Mouse (Mus musculus): ENCODE measurements around the gene Mosmo. TPM values are rescaled to one million over a fixed set of nuclear protein-coding genes. Genes with fewer than 3 reads are reported as not detected.
A peak's percentile ranks its signal among the peaks of the same experiment; 100 is the strongest.
"Not testable (repeated sequence)": the region's sequence is repeated elsewhere in the genome, so short reads cannot be mapped to it uniquely, and the experiment has no call there.

The Mosmo gene
- polyA plus RNA-seq, 1 experiment = 37.5 TPM

DNA sequence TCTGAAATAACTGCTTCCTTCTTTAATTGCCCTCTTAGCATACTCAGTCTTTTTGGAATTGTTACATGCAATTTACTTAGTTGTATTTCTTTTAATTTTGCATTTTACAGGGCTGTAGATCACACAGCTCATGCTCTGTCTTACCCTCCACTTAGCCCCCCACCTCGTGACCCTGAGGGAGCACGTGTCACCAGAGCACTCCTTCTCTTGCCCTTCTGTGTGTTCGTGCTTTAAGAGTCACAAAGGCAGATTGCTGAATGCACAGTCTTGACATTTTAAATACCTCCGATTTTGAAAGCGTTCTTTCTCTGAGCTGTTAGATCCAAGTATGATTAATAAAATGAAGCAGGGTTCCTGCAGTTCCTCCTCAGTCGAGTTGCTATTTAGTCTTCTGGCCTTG is 17.8 kb downstream of the Mosmo start:
- no peak for TF ChIP-seq CTCF (IDR thresholded peaks at IDR 0.05; ENCODE audit: borderline replicate concordance, insufficient read depth, low read length)
- TF ChIP-seq POLR2A (IDR thresholded peaks at IDR 0.05; ENCODE audit: low read depth, low read length) = no peak
- no peak overlapping the region for H3K4me3 ChIP-seq (ENCODE audit: insufficient read depth, low read length)
- no peak overlapping the region for H3K27ac ChIP-seq (ENCODE audit: insufficient read depth, low read length)
- H3K4me1 ChIP-seq (ENCODE audit: control insufficient read depth, insufficient read depth, low read length) = no peaks in the 10 kb centered on the region; the same call in 1 of the 2 replicates

DNA sequence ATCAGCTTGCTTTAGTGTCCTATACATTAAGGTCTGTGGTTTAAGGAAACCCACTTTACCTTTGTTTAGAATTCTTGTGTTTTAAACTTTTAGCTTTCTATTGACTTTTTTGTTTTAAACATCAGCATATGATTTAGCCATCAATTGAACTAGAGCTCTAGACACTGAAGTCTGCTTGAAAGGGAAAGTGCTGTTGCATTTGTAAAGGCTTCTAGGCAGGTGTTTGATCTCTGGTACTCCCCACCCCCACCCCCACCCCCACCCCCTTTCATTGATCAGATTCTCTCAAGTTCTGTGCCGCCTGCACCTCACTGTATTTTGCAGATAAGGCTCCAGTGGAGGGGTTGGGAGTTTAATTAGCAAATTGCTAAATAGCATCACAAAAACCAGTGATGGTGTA is 18.2 kb downstream of the Mosmo start:
- H3K27ac ChIP-seq (ENCODE audit: insufficient read depth, low read length) = no peak overlapping the region

DNA sequence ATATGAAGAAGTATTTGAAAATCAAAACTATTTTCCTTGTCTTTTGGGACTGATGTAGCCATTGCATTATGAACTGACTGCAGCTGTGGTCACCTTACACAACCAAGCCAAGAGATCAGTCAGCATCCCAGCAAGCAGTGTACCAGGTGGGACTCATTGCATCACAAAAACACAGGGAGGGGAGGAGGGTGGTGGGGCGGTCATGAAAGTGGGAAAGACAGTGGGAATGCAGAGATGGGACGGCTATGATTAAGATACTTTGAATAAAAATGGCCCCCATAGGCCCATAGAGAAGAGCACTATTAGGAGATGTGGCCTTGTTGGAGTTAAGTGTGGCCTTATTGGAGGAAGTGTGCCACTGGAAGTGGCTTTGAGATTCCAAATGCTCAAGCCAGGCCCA is 18.9 kb downstream of the Mosmo start:
- Histone ChIP-seq H3K4me3 (ENCODE audit: insufficient read depth, low read length) (no peak overlapping the region), H3K4me1 (ENCODE audit: control insufficient read depth, insufficient read depth, low read length) (no peaks in the 10 kb centered on the region; the same call in 1 of the 2 replicates), H3K27ac (ENCODE audit: insufficient read depth, low read length) (no peak overlapping the region)
- TF ChIP-seq POLR2A (IDR thresholded peaks at IDR 0.05; ENCODE audit: low read depth, low read length) (no peak), CTCF (IDR thresholded peaks at IDR 0.05; ENCODE audit: borderline replicate concordance, insufficient read depth, low read length) (no peak)

More for the DNA sequence above, 18.2 kb downstream of the Mosmo start:
- Histone ChIP-seq H3K4me3 (ENCODE audit: insufficient read depth, low read length) (no peak overlapping the region), H3K4me1 (ENCODE audit: control insufficient read depth, insufficient read depth, low read length) (no peaks in the 10 kb centered on the region; the same call in 1 of the 2 replicates)
- TF ChIP-seq POLR2A (IDR thresholded peaks at IDR 0.05; ENCODE audit: low read depth, low read length) = no peak
- no peak for TF ChIP-seq CTCF (IDR thresholded peaks at IDR 0.05; ENCODE audit: borderline replicate concordance, insufficient read depth, low read length)

DNA sequence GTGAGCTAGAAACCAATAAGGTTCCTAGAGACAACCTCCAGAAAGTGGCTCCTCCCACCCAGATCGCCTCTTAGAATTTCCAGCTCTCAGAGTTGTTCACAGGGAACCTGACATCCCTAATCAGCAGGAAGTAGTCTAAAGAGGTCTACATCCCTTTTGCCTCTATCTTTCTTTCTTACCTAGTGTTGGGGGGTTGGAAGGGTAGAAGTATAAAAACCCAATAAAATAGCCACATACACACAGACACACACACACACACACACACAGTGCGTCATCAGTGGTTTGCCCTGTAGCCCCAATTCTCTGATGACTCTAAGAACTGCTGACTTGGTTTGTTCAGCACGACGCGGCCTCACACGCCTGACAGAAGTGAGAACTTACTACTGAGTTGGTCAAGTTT is 22.2 kb downstream of the Mosmo start:
- H3K27ac ChIP-seq (ENCODE audit: insufficient read depth, low read length) = no peak overlapping the region
- H3K4me1 ChIP-seq (ENCODE audit: control insufficient read depth, insufficient read depth, low read length) = no peaks in the 10 kb centered on the region; the same call in 1 of the 2 replicates
- no peak overlapping the region for H3K4me3 ChIP-seq (ENCODE audit: insufficient read depth, low read length)
- no peak for TF ChIP-seq POLR2A (IDR thresholded peaks at IDR 0.05; ENCODE audit: low read depth, low read length)
- no peak for TF ChIP-seq CTCF (IDR thresholded peaks at IDR 0.05; ENCODE audit: borderline replicate concordance, insufficient read depth, low read length)

DNA sequence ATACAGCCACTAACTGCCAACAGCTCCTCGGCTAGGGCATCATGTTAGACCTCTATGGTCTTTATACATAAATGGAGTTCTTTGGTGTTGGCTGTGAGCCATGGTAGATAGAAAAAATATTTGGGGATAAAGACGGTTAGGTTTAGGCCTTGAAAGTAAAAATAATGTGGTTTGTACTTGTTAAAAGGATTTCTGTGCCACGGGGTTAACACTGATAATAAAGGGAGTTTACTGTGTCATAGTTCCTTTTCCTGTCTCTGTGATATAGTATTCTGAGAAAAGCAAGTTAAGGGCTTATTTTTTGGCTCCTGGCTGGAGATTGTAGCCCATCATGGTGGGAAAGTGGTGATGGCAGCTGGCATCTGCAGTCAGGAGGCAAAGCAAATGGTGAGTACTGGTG is 26.5 kb downstream of the Mosmo start:
- no peak for TF ChIP-seq CTCF (IDR thresholded peaks at IDR 0.05; ENCODE audit: borderline replicate concordance, insufficient read depth, low read length)
- TF ChIP-seq POLR2A (IDR thresholded peaks at IDR 0.05; ENCODE audit: low read depth, low read length) = no peak
- H3K4me1 ChIP-seq (ENCODE audit: control insufficient read depth, insufficient read depth, low read length) = no peaks in the 10 kb centered on the region; the same call in 1 of the 2 replicates
- no peak overlapping the region for H3K4me3 ChIP-seq (ENCODE audit: insufficient read depth, low read length)
- H3K27ac ChIP-seq (ENCODE audit: insufficient read depth, low read length) = no peak overlapping the region

DNA sequence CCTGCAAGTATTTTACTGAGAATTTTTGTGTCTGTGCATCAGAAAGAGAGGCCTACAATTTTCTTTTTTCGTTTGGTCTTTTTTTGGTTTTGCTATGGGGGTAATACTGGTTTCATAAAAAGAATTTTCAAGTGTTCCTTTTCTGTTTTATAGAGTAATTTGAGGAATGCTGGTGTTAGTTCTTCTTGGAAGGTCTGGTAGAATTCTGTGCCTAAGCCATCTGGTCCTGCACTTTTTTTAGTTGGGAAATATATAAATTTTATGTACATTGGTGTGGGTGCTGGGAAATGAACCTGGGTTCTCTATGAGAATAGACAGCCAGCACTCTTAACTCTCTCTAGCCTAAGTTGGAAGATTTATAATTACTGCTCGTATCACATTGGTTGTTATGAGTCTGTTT is 34.7 kb downstream of the Mosmo start:
- Histone ChIP-seq H3K4me3 (ENCODE audit: insufficient read depth, low read length) (no peak overlapping the region), H3K27ac (ENCODE audit: insufficient read depth, low read length) (no peak overlapping the region), H3K4me1 (ENCODE audit: control insufficient read depth, insufficient read depth, low read length) (peaks cover 4% of the 10 kb centered on the region; the same call in 1 of the 2 replicates)
- TF ChIP-seq POLR2A (IDR thresholded peaks at IDR 0.05; ENCODE audit: low read depth, low read length) = no peak
- TF ChIP-seq CTCF (IDR thresholded peaks at IDR 0.05; ENCODE audit: borderline replicate concordance, insufficient read depth, low read length) = no peak

DNA sequence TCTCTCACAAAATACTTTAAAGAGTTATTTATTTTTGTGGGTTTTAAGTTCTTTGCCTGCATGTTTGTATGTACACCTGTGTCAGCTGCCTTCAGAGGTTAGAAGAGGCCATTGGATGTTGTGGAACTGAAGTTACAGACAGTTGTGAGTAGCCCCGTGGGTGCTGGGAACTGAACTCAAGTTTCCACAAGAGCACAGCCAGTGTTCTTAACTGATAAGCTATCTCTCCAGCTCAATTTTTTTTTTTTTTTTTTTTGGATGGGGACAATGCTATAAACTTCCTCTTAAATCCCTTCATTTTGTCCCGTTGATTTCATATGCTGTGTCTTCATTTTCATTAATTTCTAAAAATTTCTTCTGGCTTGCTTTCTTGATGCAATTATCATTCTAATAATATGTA is 35.8 kb downstream of the Mosmo start:
- no peak overlapping the region for H3K4me3 ChIP-seq (ENCODE audit: insufficient read depth, low read length)
- no peak overlapping the region for H3K27ac ChIP-seq (ENCODE audit: insufficient read depth, low read length)
- peaks cover 10% of the 10 kb centered on the region for H3K4me1 ChIP-seq (ENCODE audit: control insufficient read depth, insufficient read depth, low read length)
- TF ChIP-seq POLR2A (IDR thresholded peaks at IDR 0.05; ENCODE audit: low read depth, low read length) (no peak), CTCF (IDR thresholded peaks at IDR 0.05; ENCODE audit: borderline replicate concordance, insufficient read depth, low read length) (no peak)

DNA sequence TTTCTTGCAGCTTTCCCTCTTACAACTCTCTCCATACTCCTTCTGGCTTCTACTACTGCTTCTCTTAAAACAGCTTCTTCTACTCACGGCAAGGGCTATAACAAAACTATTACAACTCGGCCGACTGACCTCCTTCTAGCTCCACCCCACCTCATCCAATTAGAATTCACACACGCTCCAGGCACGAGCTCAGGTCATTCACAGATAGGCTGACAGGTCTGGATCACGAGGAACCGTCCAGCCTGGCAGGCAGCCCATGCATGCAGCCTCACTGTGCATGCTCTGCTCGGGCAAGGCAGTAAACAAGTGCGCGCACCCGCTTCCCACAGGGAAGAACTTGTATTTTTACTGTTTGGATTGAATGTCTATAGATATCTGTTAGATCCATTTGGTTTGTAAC is 36.5 kb downstream of the Mosmo start:
- H3K4me1 ChIP-seq (ENCODE audit: control insufficient read depth, insufficient read depth, low read length) = peaks cover 15% of the 10 kb centered on the region
- not testable (repeated sequence) for H3K27ac ChIP-seq (ENCODE audit: insufficient read depth, low read length); H3K4me3 ChIP-seq (ENCODE audit: insufficient read depth, low read length)

DNA sequence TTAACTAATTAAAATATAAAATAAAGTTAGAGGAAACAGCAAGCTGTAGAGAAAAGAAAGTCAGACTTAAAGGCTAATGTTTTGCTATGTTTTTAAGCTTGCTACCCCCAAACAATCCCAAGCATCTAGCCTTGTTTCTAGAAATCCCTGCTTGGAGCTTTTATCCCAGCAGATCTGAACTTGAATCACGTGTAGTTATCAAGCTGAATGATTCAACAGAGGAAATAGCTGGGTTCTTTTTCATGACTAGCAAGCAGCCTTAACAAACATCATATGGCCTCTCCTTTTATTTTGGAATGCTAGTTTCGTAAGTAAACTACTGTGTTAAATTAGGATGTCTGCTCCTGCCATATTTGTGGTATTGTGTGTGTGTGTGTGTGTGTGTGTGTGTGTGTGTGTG is 39.8 kb downstream of the Mosmo start:
- Histone ChIP-seq H3K27ac (ENCODE audit: insufficient read depth, low read length) (peak overlapping the region; percentile 80), H3K4me1 (ENCODE audit: control insufficient read depth, insufficient read depth, low read length) (peaks cover 15% of the 10 kb centered on the region), H3K4me3 (ENCODE audit: insufficient read depth, low read length) (no peak overlapping the region)
- TF ChIP-seq POLR2A (IDR thresholded peaks at IDR 0.05; ENCODE audit: low read depth, low read length) (no peak), CTCF (IDR thresholded peaks at IDR 0.05; ENCODE audit: borderline replicate concordance, insufficient read depth, low read length) (no peak)

DNA sequence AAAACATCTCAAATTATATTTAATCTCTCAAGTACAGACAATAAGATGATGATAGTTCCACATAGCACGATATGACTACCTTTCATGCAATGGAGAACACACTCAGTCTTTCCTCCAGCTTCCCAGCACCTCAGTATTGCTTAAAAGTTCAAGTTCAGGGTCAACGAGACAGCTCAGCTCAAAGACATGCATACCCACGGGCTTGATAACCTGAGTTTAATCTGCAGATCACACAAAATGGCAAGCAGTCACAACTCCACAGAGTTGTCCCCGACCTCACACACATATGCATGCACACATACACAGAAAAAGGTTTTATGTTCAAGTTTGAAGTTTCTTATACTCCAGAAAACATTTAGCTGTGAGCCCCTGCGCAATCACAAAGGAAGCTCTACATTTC is 43.6 kb downstream of the Mosmo start:
- Histone ChIP-seq H3K4me1 (ENCODE audit: control insufficient read depth, insufficient read depth, low read length) (peaks cover 20% of the 10 kb centered on the region), H3K4me3 (ENCODE audit: insufficient read depth, low read length) (no peak overlapping the region), H3K27ac (ENCODE audit: insufficient read depth, low read length) (no peak overlapping the region)
- TF ChIP-seq CTCF (IDR thresholded peaks at IDR 0.05; ENCODE audit: borderline replicate concordance, insufficient read depth, low read length) (no peak), POLR2A (IDR thresholded peaks at IDR 0.05; ENCODE audit: low read depth, low read length) (no peak)

DNA sequence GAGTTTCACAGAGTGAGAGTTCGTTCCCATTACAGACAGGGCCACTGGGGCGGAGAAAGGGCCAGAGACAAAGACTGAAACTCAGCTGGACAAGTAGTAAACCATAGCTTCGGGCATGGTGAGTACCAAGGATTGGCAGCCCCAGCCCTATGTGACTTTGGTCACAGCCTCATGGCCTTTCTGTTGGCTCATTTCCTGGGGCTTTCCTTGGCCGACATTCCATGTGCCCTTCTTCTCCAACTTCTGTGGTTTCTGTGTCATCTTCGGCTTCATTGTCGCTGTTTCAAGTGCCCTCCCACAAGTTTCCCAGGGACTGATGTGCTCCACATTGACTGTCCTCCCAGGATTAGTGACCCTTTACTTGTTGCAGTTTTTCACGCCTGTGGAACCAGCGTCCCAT is 44.0 kb downstream of the Mosmo start:
- Histone ChIP-seq H3K27ac (ENCODE audit: insufficient read depth, low read length) (no peak overlapping the region), H3K4me3 (ENCODE audit: insufficient read depth, low read length) (no peak overlapping the region), H3K4me1 (ENCODE audit: control insufficient read depth, insufficient read depth, low read length) (peaks cover 18% of the 10 kb centered on the region)
- TF ChIP-seq CTCF (IDR thresholded peaks at IDR 0.05; ENCODE audit: borderline replicate concordance, insufficient read depth, low read length) (no peak), POLR2A (IDR thresholded peaks at IDR 0.05; ENCODE audit: low read depth, low read length) (no peak)
